Mouse (Mus musculus): ENCODE results near the gene Sec14l4. TPM values are rescaled to one million over a fixed set of nuclear protein-coding genes. Genes with fewer than 3 reads are reported as not detected.

Sec14l4 gene
- polyA plus RNA-seq (2015; fragmentation: Nextera tagmentation; extraction: Ambion mirVana): 0.10 TPM in 1 of 2 replicates, not detected in the other

- no peak for ATAC-seq
- Histone ChIP-seq H3K27ac (no peak within 1 kb of the TSS), H3K4me1 (no peaks in the 10 kb centered on the region), H3K9me3 (replicated peaks) (no peaks in the 10 kb centered on the region), H3K36me3 (ENCODE audit: poor library complexity, severe bottlenecking) (no peaks in the 10 kb centered on the region), H3K4me2 (no peak within 1 kb of the TSS), H3K4me3 (no peak within 1 kb of the TSS), H3K27me3 (no peaks in the 10 kb centered on the region), H3K9ac (no peak within 1 kb of the TSS)
- 48% methylated on average over 16 of the region's 16 CpGs for WGBS
Observed at GRCm38 (mm10) chr11:4031126-4031941, at the start of gene Sec14l4. Sec14l4 (plus strand) TSS chr11:4031462.

- Histone ChIP-seq H3K9ac (no peak overlapping the region), H3K36me3 (ENCODE audit: poor library complexity, severe bottlenecking) (peaks cover 48% of the 10 kb centered on the region), H3K27ac (no peak overlapping the region), H3K9me3 (replicated peaks) (no peaks in the 10 kb centered on the region), H3K4me1 (peaks cover 9% of the 10 kb centered on the region), H3K27me3 (peaks cover 26% of the 10 kb centered on the region), H3K4me3 (no peak overlapping the region), H3K4me2 (no peak overlapping the region)
- WGBS: 83% methylated on average over 6 of the region's 6 CpGs
- ATAC-seq: no peak
Observed at GRCm38 (mm10) chr11:3981536-3981935, 49.7 kb upstream of the Sec14l4 start.

GRCm38 (mm10) chr11:3982275-3983209 lies 48.7 kb upstream of the Sec14l4 start:
- no peaks in the 10 kb centered on the region for H3K9me3 ChIP-seq (replicated peaks)
- peaks cover 38% of the 10 kb centered on the region for H3K36me3 ChIP-seq (ENCODE audit: poor library complexity, severe bottlenecking)
- H3K27me3 ChIP-seq: peaks cover 26% of the 10 kb centered on the region
- H3K4me2 ChIP-seq: no peak overlapping the region; the same call in 1 of the 2 replicates
- WGBS: 73% methylated on average over 7 of the region's 7 CpGs
- no peak overlapping the region for H3K4me3 ChIP-seq
- H3K4me1 ChIP-seq: peaks cover 9% of the 10 kb centered on the region
- no peak overlapping the region for H3K9ac ChIP-seq
- ATAC-seq: no peak
- no peak overlapping the region for H3K27ac ChIP-seq

GRCm38 (mm10) chr11:3983291-3983862 lies 47.9 kb upstream of the Sec14l4 start, which contains the start of gene Gal3st1:
Gal3st1 (plus strand) TSS chr11:3983636.
- peak; percentile 48; the same call in 1 of the 2 replicates for ATAC-seq

GRCm38 (mm10) chr11:3983863-3984745 lies 47.2 kb upstream of the Sec14l4 start:
- no peaks in the 10 kb centered on the region for H3K9me3 ChIP-seq (replicated peaks)
- H3K9ac ChIP-seq: peak overlapping the region; percentile 64
- peak overlapping the region; percentile 41 for H3K4me3 ChIP-seq
- H3K4me1 ChIP-seq: peaks cover 9% of the 10 kb centered on the region
- H3K4me2 ChIP-seq: peak overlapping the region; percentile 68
- peaks cover 26% of the 10 kb centered on the region for H3K27me3 ChIP-seq
- WGBS: 13% methylated on average over 15 of the region's 15 CpGs
- ATAC-seq: peak; percentile 41; the same call in 1 of the 2 replicates
- H3K27ac ChIP-seq: no peak overlapping the region
- peaks cover 23% of the 10 kb centered on the region for H3K36me3 ChIP-seq (ENCODE audit: poor library complexity, severe bottlenecking)

More at GRCm38 (mm10) chr11:3983291-3983862, 47.9 kb upstream of the Sec14l4 start, which contains the start of gene Gal3st1:
- 1% methylated on average over 27 of the region's 37 CpGs for WGBS
- peaks cover 30% of the 10 kb centered on the region for H3K36me3 ChIP-seq (ENCODE audit: poor library complexity, severe bottlenecking)
- peak within 1 kb of the TSS; percentile 64 for H3K9ac ChIP-seq
- peak within 1 kb of the TSS; percentile 68 for H3K4me2 ChIP-seq
- H3K27me3 ChIP-seq: peaks cover 26% of the 10 kb centered on the region
- H3K4me1 ChIP-seq: peaks cover 9% of the 10 kb centered on the region
- peak within 1 kb of the TSS; percentile 41 for H3K4me3 ChIP-seq
- no peaks in the 10 kb centered on the region for H3K9me3 ChIP-seq (replicated peaks)
- no peak within 1 kb of the TSS for H3K27ac ChIP-seq

- H3K4me3 ChIP-seq: no peak overlapping the region
- H3K27me3 ChIP-seq: peaks cover 4% of the 10 kb centered on the region
- ATAC-seq: no peak
- no peak overlapping the region for H3K4me2 ChIP-seq
- H3K27ac ChIP-seq: no peak overlapping the region
- H3K9ac ChIP-seq: no peak overlapping the region
- no peaks in the 10 kb centered on the region for H3K36me3 ChIP-seq (ENCODE audit: poor library complexity, severe bottlenecking)
- 45% methylated on average over 3 of the region's 3 CpGs for WGBS
- H3K4me1 ChIP-seq: no peaks in the 10 kb centered on the region
- no peaks in the 10 kb centered on the region for H3K9me3 ChIP-seq (replicated peaks)
Observed at GRCm38 (mm10) chr11:3989748-3990147, 41.5 kb upstream of the Sec14l4 start.

- Histone ChIP-seq H3K4me2 (no peak overlapping the region), H3K36me3 (ENCODE audit: poor library complexity, severe bottlenecking) (no peaks in the 10 kb centered on the region), H3K4me3 (no peak overlapping the region), H3K4me1 (0 out of 2 replicates have a peak, but pooled peaks cover 3% of the 10 kb centered on the region), H3K27me3 (peaks cover 18% of the 10 kb centered on the region), H3K9me3 (replicated peaks) (no peaks in the 10 kb centered on the region), H3K9ac (no peak overlapping the region), H3K27ac (no peak overlapping the region)
- no peak for ATAC-seq
- 83% methylated on average over 6 of the region's 6 CpGs for WGBS
Observed at GRCm38 (mm10) chr11:3993132-3993531, 38.1 kb upstream of the Sec14l4 start.

- peaks cover 26% of the 10 kb centered on the region for H3K27me3 ChIP-seq
- WGBS: 85% methylated on average over 6 of the region's 6 CpGs
- no peaks in the 10 kb centered on the region for H3K36me3 ChIP-seq (ENCODE audit: poor library complexity, severe bottlenecking)
- no peak overlapping the region for H3K27ac ChIP-seq
- H3K4me2 ChIP-seq: no peak overlapping the region
- H3K9ac ChIP-seq: no peak overlapping the region
- no peak overlapping the region for H3K4me3 ChIP-seq
- H3K9me3 ChIP-seq (replicated peaks): no peaks in the 10 kb centered on the region
- 0 out of 2 replicates have a peak, but pooled peaks cover 9% of the 10 kb centered on the region for H3K4me1 ChIP-seq
- ATAC-seq: no peak
Observed at GRCm38 (mm10) chr11:3993914-3994313, 37.3 kb upstream of the Sec14l4 start.

- H3K4me3 ChIP-seq: no peak overlapping the region
- ATAC-seq: no peak
- peaks cover 42% of the 10 kb centered on the region for H3K27me3 ChIP-seq
- WGBS: 88% methylated on average over 5 of the region's 5 CpGs
- H3K9me3 ChIP-seq (replicated peaks): no peaks in the 10 kb centered on the region
- no peak overlapping the region for H3K27ac ChIP-seq
- no peaks in the 10 kb centered on the region for H3K36me3 ChIP-seq (ENCODE audit: poor library complexity, severe bottlenecking)
- H3K4me1 ChIP-seq: 0 out of 2 replicates have a peak, but pooled peaks cover 9% of the 10 kb centered on the region
- no peak overlapping the region for H3K4me2 ChIP-seq
- no peak overlapping the region for H3K9ac ChIP-seq
Observed at GRCm38 (mm10) chr11:3995511-3995910, 35.8 kb upstream of the Sec14l4 start.

GRCm38 (mm10) chr11:3996840-3997239 lies 34.4 kb upstream of the Sec14l4 start:
- Histone ChIP-seq H3K4me1 (0 out of 2 replicates have a peak, but pooled peaks cover 9% of the 10 kb centered on the region), H3K9me3 (replicated peaks) (no peaks in the 10 kb centered on the region), H3K4me3 (no peak overlapping the region), H3K27me3 (peaks cover 46% of the 10 kb centered on the region), H3K36me3 (ENCODE audit: poor library complexity, severe bottlenecking) (no peaks in the 10 kb centered on the region), H3K27ac (no peak overlapping the region), H3K4me2 (no peak overlapping the region), H3K9ac (no peak overlapping the region)
- ATAC-seq: no peak
- 87% methylated on average over 3 of the region's 3 CpGs for WGBS
